Mouse (Mus musculus) Muller cell, postnatal 12 days (primary cell): ENCODE results near the gene Galnt16.

ENCODE experiments used
- DNase-seq: peaks from one replicate; pipeline ENCODE4 v3.0.0-alpha.2; 2015; ENCODE audit errors: inconsistent ontology term

The Galnt16 gene

GRCm38 (mm10) chr12:80668391-80668790 is 150.3 kb downstream of the Galnt16 start:
- DNase-seq: no peak

- no peak for DNase-seq
These were observed 155.1 kb downstream of the Galnt16 start for GRCm38 (mm10) chr12:80673170-80673569.
